Mouse (Mus musculus) midbrain, embryonic 15.5 days (tissue): ENCODE measurements at regions not wholly inside any gene's neighbourhood (a gene's known extent, or its start where the extent isn't known, plus 50 kb on each side); places are given as distances from the start of the nearest gene placed in this dataset.

Experiments
- ATAC-seq: fragments of 200-750 bp; cut with Nextera tagmentation; replicated peaks from 2 replicates; pipeline ENCODE4 v1.8.0; 2017; ENCODE audit warnings: moderate TSS enrichment
- H3K27ac ChIP-seq: fragments of 300-500 bp; sonication (generic); 2 replicates; pipeline ENCODE4 v1.5.1; 2015; ENCODE audit warnings: mild to moderate bottlenecking, inconsistent platforms
- H3K27me3 ChIP-seq: fragments of 300-500 bp; sonication (generic); replicated peaks from 2 replicates; pipeline ENCODE4 v1.6.1; 2015; ENCODE audit warnings: inconsistent platforms
- H3K36me3 ChIP-seq: fragments of 300-500 bp; sonication (generic); replicated peaks from 2 replicates; pipeline ENCODE4 v1.6.1; 2015; ENCODE audit warnings: inconsistent platforms
- H3K4me1 ChIP-seq: fragments of 300-500 bp; sonication (generic); 2 replicates; pipeline ENCODE4 v1.6.1; 2015; ENCODE audit warnings: inconsistent platforms
- H3K4me2 ChIP-seq: fragments of 300-500 bp; sonication (generic); 2 replicates; pipeline ENCODE4 v1.6.1; 2015; ENCODE audit warnings: inconsistent platforms, mild to moderate bottlenecking, moderate library complexity
- H3K4me3 ChIP-seq: fragments of 300-500 bp; sonication (generic); 2 replicates; pipeline ENCODE4 v1.5.1; 2015; ENCODE audit warnings: mild to moderate bottlenecking, inconsistent platforms
- H3K9ac ChIP-seq: fragments of 300-500 bp; sonication (generic); 2 replicates; pipeline ENCODE4 v1.6.1; 2015; ENCODE audit warnings: mild to moderate bottlenecking, inconsistent platforms
- H3K9me3 ChIP-seq: fragments of 300-500 bp; sonication (generic); 2 replicates; pipeline ENCODE4 v1.6.1; 2016; ENCODE audit warnings: inconsistent platforms
- WGBS: fragments of 180-500 bp; shearing (Covaris S2); methylation state at CpG from one replicate; pipeline ENCODE4 v1.1.7; 2015; ENCODE audit warnings: mixed read lengths; 5-methylcytosine and 5-hydroxymethylcytosine counted together

- H3K9ac ChIP-seq, result no peak overlapping the region
- H3K27ac ChIP-seq, result no peak overlapping the region
- ATAC-seq, result no peak
- 0 out of 2 replicates have a peak, but pooled peaks cover 2% of the 10 kb centered on the region for H3K4me1 ChIP-seq
- H3K36me3 ChIP-seq, result no peaks in the 10 kb centered on the region
- H3K4me3 ChIP-seq, result no peak overlapping the region
- H3K4me2 ChIP-seq, result no peak overlapping the region
- no peaks in the 10 kb centered on the region for H3K27me3 ChIP-seq
- WGBS, result 77% methylated on average over 5 of the region's 5 CpGs
- H3K9me3 ChIP-seq, result no peaks in the 10 kb centered on the region
These were observed 55.6 kb upstream of the Lrpap1 start for GRCm38 (mm10) chr5:35160929-35161815.

GRCm38 (mm10) chr5:35159854-35160253 is 54.3 kb upstream of the Lrpap1 start:
- Histone ChIP-seq H3K4me1 (0 out of 2 replicates have a peak, but pooled peaks cover 2% of the 10 kb centered on the region), H3K4me3 (no peak overlapping the region), H3K9me3 (no peaks in the 10 kb centered on the region), H3K9ac (no peak overlapping the region), H3K27ac (no peak overlapping the region), H3K4me2 (no peak overlapping the region), H3K27me3 (no peaks in the 10 kb centered on the region), H3K36me3 (no peaks in the 10 kb centered on the region)
- WGBS, result 79% methylated on average over 4 of the region's 4 CpGs
- ATAC-seq, result no peak

- WGBS, result 58% methylated on average over 9 of the region's 9 CpGs
- no peak overlapping the region for H3K27ac ChIP-seq
- H3K4me3 ChIP-seq, result no peak overlapping the region
- 0 out of 2 replicates have a peak, but pooled peaks cover 2% of the 10 kb centered on the region for H3K4me1 ChIP-seq
- no peak overlapping the region for H3K9ac ChIP-seq
- no peaks in the 10 kb centered on the region for H3K27me3 ChIP-seq
- ATAC-seq, result no peak
- no peaks in the 10 kb centered on the region for H3K36me3 ChIP-seq
- no peaks in the 10 kb centered on the region for H3K9me3 ChIP-seq
- H3K4me2 ChIP-seq, result no peak overlapping the region
These were observed 53.7 kb upstream of the Lrpap1 start for GRCm38 (mm10) chr5:35159178-35159661.

GRCm38 (mm10) chr5:35158346-35159047 is 52.9 kb upstream of the Lrpap1 start:
- H3K36me3 ChIP-seq, result no peaks in the 10 kb centered on the region
- no peak overlapping the region for H3K4me2 ChIP-seq
- no peak overlapping the region for H3K27ac ChIP-seq
- no peaks in the 10 kb centered on the region for H3K27me3 ChIP-seq
- no peak overlapping the region for H3K9ac ChIP-seq
- H3K4me3 ChIP-seq, result no peak overlapping the region
- H3K4me1 ChIP-seq, result 0 out of 2 replicates have a peak, but pooled peaks cover 2% of the 10 kb centered on the region
- no peaks in the 10 kb centered on the region for H3K9me3 ChIP-seq
- 58% methylated on average over 8 of the region's 8 CpGs for WGBS
- no peak for ATAC-seq

GRCm38 (mm10) chr5:35156371-35156770 is 50.8 kb upstream of the Lrpap1 start:
- Histone ChIP-seq H3K36me3 (no peaks in the 10 kb centered on the region), H3K9ac (no peak overlapping the region), H3K9me3 (no peaks in the 10 kb centered on the region; the same call in 1 of the 2 replicates), H3K27me3 (no peaks in the 10 kb centered on the region), H3K4me2 (no peak overlapping the region), H3K4me3 (no peak overlapping the region), H3K27ac (no peak overlapping the region), H3K4me1 (0 out of 2 replicates have a peak, but pooled peaks cover 5% of the 10 kb centered on the region)
- 79% methylated on average over 7 of the region's 7 CpGs for WGBS
- ATAC-seq, result no peak

GRCm38 (mm10) chr5:35155717-35156116 is 50.2 kb upstream of the Lrpap1 start:
- Histone ChIP-seq H3K27me3 (no peaks in the 10 kb centered on the region), H3K4me1 (0 out of 2 replicates have a peak, but pooled peaks cover 5% of the 10 kb centered on the region), H3K27ac (no peak overlapping the region), H3K4me2 (no peak overlapping the region), H3K9ac (no peak overlapping the region), H3K36me3 (no peaks in the 10 kb centered on the region), H3K9me3 (no peaks in the 10 kb centered on the region; the same call in 1 of the 2 replicates), H3K4me3 (no peak overlapping the region)
- 82% methylated on average over 3 of the region's 3 CpGs for WGBS
- ATAC-seq, result no peak
